Mouse (Mus musculus): ENCODE measurements around the gene Hcfc2.

The Hcfc2 gene

GRCm38 (mm10) chr10:82741876-82742275 is 45.9 kb downstream of the Hcfc2 start:
- no peak for DNase-seq

- DNase-seq = no peak
Measured at GRCm38 (mm10) chr10:82742578-82742977, 46.6 kb downstream of the Hcfc2 start.

DNA sequence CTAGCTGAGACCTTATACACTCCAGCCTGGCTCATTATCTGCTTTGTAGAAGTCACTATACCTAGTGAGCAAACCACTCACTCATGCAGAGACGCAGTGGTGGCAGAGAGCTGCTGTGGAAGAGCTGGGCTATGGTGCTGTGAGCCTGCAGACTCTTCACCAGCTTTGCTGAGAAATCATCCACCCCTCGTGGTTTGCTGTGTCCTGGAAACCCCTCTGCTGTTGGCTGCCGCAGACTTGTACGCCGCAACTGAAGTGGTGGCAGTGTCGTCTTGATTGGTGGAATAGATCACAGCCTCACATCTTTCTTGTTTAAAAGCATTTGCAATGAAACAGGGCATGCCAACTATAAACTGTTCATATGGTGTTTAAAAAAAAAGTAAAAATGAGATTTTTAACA is 48.3 kb downstream of the Hcfc2 start:
- DNase-seq = no peak

DNA sequence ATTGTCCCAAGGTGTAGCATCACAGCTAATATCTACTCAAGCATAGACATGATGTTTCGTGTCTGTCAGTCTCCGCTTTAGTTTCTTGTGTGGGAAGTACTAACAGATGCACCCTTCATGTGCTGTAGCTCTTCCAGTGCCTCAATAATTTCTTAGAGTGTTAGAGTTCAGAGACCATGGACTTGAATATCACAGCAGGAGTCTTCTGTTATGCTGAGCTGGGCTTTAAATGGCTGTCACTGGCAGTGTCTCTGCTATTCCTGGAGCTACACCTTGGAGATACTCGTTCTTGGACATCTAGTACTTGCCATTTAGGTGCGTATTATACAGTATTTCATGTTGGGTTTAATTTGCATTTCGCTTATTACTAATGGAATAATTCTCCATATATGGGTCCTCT is 49.3 kb downstream of the Hcfc2 start:
- no peak for DNase-seq

DNA sequence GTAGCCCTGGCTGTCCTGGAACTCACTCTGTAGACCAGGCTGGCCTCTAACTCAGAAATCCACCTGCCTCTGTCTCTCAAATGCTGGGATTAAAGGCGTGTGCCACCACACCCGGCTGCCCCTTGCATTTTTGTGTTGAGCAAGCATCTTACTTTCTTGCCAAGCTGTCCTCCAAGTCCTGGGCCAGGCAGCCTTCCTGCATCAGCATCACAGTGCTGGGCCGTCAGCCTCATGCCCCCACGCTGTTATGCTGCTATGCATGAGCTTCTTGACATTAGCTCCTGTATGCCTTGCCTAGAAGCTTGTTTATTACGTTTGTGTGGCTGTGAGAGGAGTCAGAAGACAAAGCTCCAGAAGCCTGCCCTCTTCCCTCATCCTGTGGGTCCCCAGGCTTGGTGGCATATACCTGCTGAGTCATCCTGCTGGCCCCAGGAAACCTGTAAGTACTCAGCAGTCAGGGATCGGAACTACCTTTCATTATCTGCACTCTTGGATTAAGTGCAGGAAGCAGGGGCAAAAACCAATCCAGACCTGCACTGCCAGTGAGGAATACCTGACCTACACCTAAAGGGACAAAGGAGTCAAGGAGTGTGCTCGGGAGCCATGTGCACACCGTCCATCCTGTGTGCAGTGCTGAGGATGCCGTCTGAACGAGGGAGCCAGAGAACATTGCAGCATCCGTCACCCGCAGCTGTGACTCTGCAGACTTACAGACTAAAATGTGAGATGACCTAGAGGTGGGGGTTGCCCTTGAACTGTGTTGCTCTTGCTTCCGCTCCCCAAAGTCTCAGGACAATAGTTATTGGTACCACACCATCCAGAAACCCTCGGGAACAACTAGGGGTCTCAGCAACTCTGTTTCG is 51.3 kb downstream of the Hcfc2 start:
- DNase-seq = no peak

DNA sequence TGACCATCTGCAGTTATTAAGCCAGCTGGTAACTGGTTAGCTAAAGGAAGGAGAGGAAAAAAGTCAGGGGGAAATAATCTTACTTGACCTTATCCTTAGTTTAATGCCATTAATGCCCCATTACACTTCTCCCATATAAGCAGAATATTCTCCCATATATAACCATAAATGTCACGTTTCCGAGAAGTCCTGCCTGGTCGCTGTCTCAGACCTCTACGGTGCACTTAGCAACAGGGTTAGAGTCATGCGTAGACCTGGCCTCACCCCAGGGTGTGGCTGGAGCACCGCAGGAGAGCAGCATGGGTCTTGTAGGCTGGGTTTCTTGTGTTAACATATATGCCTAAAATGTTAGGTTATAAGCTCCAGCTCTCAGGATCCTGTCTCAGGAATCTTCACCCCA is 54.8 kb downstream of the Hcfc2 start:
- no peak for DNase-seq

GRCm38 (mm10) chr10:82752921-82753320 is 57.0 kb downstream of the Hcfc2 start:
- peak; percentile 22 for DNase-seq

- no peak for DNase-seq
Measured at GRCm38 (mm10) chr10:82754642-82755041, 58.7 kb downstream of the Hcfc2 start.

GRCm38 (mm10) chr10:82755213-82755890 is 59.4 kb downstream of the Hcfc2 start:
- DNase-seq = no peak

GRCm38 (mm10) chr10:82756466-82756865 is 60.5 kb downstream of the Hcfc2 start:
- DNase-seq = no peak

DNA sequence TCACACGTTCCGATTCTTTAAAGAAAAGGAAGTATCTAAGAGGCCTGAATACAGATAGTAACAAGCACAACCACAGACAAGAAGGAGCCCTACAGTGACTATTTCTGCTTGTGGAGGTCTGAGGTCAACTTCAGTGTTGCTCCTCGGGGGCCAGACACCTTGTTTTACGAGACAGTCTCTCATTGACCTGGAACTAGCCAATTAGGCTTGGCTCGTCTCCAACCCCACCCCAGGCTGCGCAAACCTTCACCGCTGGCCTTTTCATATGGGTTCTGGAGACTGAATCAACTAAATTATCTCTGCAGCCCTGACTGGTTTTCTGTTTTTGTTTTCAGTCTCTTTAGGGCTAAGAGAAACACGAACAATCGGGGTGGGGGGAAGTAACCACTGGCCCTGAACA is 61.4 kb downstream of the Hcfc2 start:
- peak; percentile 37 for DNase-seq

DNA sequence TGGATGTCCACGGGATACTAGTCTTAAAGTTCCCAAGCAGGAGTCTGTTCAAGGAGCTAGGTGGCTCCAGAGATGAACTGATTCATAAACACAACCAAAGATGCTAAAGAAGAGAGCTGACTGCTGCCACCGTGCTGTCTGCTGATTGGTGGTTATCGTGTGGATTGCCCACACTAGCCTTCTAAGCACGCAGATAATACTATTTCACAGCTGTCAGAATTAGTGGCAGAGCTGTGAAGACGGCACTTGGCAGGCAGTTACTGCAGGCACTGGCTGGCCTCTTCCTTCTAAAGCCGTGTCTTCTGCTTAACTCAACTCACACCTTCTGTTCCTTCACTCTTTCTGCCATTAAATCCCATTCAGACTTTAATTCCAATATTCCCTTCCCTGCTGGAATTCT is 62.4 kb downstream of the Hcfc2 start:
- no peak for DNase-seq

DNA sequence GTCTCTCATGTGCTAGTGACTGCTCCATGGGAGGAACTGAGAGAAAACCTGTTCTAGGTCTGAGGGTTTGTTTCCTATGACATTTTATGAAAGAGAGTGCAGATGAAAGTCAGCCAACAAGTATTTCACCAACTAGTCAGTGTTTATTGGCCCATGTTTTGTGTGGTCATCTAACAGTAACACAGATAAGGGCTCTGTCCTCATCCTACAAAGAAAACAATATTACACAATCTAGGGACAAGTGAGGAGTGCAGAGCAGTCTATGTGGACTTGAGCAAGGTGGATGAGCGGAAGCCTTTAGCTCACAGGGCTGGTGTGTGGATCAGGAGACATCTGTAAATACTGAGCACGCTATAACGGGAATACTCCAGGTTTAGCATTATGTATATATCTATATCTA is 62.9 kb downstream of the Hcfc2 start:
- no peak for DNase-seq

GRCm38 (mm10) chr10:82759706-82760105 is 63.7 kb downstream of the Hcfc2 start:
- no peak for DNase-seq

- DNase-seq = no peak
Measured at GRCm38 (mm10) chr10:82761037-82761811, 65.3 kb downstream of the Hcfc2 start.

GRCm38 (mm10) chr10:82762756-82763681 is 67.1 kb downstream of the Hcfc2 start:
- DNase-seq = peak; percentile 59

DNA sequence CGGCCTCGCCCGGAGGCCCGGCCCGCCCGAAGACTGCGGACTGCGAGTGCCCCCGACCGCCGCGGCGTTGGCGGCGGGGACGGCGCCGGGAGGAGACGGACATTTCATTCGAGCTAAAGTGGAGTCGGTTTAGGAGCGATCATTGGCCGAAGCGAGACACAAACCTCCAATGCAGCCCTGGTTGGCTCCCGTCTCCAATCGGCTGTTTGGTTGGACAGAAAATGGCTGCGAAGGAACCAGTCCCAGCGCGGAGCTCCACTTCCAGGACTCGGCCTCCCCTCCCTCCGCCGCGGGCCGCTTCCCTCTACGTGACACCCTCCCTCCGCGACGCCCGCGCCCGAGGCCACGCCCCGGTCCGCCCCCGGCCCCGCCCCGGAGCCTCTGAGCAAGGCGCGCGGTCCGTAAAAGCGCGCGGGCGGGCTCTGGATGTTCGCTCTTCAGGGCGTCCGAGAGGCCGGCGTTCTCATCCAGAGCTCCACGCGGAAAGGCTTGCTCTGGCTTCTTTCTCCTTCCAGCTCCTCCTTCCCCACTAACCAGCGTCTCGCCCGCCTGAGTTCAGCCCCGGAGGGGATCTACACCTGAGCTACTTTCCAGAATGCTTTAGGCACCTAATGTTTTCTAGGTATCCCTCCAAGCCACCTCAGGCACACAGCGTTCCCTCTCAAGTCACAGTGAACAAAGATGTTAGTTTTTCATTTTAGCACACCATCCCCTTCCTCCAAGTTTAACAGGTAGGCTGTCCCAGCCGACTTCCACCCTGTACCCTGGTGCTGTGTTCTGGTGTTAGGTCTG is 68.1 kb downstream of the Hcfc2 start, which contains the start of gene Nfyb:
TSS of gene Nfyb (minus strand) at position 305 of the 792 bp plus-strand sequence.
- DNase-seq = peak; percentile 96

DNA sequence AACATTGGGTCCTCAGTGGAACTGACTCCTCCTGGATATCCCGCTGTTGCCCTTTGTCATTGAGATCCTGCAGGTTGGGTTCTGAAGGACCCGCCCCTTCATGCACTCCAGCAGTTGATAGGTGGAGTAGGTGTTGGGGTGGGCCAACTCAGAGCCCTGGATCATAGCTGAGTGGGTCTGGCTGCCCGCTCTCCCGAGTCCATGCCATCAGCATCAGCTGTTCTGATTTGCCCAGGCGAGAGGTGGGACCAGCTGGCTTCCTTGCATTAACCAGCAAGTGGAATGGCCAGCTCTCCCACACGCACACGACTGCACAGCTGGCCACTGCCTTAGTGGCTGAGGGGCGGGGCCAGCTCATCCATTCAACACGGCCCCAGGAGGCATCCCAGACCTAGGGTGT is 72.9 kb downstream of the Hcfc2 start:
- DNase-seq = no peak

DNA sequence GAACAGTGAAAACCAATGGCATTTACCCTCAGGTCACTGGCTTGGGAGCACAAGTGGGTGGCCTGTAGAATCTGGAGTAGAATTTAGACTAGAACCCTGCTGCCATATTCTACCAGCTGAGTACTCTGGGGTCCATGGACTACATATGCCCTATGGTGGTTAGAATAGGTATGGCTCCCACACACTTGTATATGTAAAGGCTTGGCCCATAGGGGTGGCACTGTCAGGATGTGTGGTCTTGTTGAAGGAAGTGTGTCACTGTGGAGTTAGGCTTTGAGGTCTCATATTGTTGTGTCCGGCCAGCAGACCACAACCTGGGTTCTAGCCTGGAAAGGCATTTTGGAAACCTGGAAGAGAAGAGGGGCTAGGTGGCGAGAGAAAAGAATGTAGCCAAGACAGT is 74.8 kb downstream of the Hcfc2 start:
- no peak for DNase-seq

DNA sequence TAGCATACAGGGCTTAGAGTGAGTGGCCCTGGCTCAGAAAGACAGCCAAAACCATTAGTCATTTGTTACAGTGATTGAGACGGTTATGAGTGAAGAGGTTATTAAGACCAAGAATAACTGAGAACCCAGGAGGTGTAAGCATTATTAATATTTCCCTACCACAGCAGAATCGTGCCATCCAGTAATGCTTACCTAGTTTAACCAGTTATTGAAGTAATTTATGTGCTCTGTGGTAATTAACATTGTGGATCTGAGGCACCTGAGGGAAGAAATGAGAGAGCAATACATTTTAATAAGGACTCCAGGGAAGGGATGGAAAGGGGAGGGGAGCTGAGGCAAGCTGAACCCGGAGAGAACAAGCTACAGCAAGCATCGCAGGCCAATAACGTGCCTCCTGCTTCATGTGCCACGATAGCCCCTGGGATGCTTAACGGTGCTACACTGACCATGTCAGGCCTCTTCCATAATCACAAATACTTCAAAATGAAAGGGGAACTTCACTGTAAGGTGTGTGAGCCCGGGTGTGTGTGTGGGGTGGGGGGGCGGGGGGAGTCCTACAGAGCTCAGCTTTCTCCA is 75.7 kb downstream of the Hcfc2 start:
- no peak for DNase-seq

GRCm38 (mm10) chr10:82774841-82775240 is 78.9 kb downstream of the Hcfc2 start:
- DNase-seq = no peak

All from kidney, adult 18-20 months (tissue).